Mouse (Mus musculus): ENCODE data around the gene Nid1. TPM values are rescaled to one million over a fixed set of nuclear protein-coding genes. Genes with fewer than 3 reads are reported as not detected.

Gene Nid1
- total RNA-seq, 2 experiments from 2014 or later, result 39.1 to 60.2 TPM

- DNase-seq (ENCODE audit: low spot score in 2 of 2), result no peak
Observed at GRCm38 (mm10) chr13:13485682-13486081, 48.3 kb downstream of the Nid1 start.

GRCm38 (mm10) chr13:13487851-13488250, 50.5 kb downstream of the Nid1 start:
- no peak for DNase-seq (ENCODE audit: low spot score in 2 of 2)

DNA sequence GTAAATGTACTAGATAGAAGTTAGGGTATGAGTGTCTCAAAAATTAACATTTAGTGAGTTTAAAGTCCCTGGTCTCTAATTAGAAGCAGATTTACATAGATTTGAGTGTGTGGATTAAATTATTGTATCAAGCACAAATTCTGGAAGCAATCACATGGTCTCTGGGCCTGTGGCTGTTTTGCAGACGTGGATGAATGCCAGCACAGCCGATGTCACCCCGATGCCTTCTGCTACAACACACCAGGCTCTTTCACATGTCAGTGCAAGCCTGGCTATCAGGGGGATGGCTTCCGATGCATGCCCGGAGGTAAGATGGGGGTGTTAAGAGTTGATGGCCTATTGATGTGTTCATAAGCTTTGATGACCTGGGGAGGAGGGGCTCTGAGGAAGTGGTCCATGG, 52.5 kb downstream of the Nid1 start:
- DNase-seq (ENCODE audit: low spot score in 2 of 2), result no peak

DNA sequence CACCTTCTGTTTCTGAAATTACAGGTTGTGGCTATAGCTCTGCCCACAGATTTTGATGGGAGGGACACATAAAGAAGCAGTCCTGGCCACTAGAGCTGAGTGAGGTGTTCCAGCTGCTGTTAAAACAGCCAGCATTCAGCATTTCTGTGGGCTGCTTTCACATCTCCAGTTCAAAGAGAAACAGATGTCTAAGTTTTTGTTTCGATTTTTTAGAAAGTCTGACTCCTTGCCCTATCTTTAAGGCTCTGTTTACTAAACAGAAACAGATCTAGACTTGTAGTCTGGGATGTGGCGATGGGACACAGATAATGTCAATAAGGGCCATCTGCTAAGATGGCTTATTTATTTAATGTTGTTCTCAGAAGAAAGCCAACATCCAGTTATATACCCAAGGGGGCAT, 54.8 kb downstream of the Nid1 start:
- DNase-seq (ENCODE audit: low spot score in 2 of 2), result no peak

- DNase-seq (ENCODE audit: low spot score in 2 of 2), result no peak
Observed at GRCm38 (mm10) chr13:13493517-13493916, 56.2 kb downstream of the Nid1 start.

DNA sequence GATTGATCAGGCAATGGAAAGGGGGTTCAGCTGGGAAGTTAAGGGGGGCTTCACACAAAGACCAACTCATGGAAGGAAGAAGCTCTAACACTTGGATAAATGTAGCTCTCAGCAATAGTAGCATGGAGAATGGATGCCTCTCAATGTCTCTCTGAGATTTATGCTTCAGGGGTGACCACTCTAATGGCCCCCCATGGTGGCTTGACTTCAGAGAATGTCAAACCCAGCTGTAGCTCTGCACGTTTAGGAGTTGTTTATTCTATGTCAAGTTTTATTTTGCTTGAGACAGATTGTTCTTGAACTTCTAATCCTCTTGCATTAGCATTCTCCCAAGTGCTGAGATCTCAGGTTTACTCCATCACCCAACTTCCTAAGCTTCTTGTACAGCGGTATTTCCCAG, 60.7 kb downstream of the Nid1 start:
- DNase-seq (ENCODE audit: low spot score in 2 of 2), result no peak

DNA sequence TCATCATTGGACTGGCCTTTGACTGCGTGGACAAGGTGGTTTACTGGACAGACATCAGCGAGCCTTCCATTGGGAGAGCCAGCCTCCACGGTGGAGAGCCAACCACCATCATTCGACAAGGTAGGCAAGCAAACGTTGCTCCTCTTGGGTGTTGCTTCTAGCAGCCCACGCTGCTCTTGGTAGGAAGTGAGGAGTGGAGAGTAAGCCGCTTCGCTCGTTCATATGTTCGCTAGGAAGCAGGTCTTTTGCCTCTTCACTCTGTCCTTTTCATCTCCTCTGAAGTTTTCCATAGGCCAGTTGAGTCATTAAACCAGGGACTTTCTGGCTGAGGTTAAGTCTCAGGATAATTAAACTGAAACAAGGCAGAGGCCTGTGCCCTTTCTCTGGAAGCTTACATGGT, 65.1 kb downstream of the Nid1 start:
- no peak for DNase-seq (ENCODE audit: low spot score in 2 of 2)

DNA sequence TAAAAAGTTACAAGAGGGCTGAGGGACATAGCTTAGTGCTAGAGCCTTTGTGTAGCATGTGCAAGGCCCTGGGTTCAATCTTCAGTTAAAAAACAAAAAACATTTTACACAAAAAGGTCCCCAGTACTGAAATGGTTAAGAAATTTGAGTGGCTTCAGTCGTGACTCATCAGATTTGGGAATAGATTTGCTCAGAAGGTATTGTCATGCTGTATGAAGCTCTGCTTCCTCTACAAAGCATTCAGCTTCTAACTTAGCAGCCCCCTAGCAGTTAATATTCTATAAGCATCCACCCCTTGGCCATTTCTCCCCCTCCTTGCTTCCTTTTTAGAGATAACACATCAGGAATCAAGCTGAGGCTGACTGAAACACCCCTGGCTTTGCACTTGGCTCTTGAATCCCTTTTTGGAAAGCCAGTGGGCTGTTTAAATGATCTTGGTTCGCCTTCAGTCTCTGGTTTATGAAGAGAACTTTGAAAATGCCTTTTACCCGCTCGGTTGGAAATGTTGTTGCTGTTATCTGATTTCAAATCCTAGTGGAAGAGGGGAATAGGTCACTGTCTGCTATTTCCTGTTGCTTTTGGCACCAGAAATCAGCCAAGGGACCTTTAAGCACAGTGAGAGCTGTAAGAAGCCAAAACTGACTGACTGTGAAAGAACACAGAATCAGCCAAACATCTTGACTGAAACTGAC, 66.5 kb downstream of the Nid1 start:
- no peak for DNase-seq (ENCODE audit: low spot score in 2 of 2)

DNA sequence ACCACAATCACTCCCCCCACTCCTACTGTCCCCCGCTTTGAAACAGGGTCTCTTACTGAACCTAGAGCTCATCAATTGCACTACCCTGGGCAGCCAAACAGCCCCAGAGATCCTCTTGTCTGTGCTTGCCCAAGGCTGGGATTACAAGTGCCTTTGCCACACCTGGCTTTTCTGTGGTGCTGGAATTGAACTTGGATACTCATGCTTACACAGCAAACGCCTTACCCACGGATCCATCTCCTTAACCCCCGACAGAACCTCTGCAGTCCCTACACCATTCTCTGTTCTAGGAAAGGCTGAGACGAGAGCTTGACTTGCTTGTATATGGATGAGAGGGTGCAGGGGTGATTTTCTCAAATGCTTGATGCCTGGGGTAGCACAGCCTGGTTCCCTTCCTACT, 67.7 kb downstream of the Nid1 start:
- no peak for DNase-seq (ENCODE audit: low spot score in 2 of 2)

DNA sequence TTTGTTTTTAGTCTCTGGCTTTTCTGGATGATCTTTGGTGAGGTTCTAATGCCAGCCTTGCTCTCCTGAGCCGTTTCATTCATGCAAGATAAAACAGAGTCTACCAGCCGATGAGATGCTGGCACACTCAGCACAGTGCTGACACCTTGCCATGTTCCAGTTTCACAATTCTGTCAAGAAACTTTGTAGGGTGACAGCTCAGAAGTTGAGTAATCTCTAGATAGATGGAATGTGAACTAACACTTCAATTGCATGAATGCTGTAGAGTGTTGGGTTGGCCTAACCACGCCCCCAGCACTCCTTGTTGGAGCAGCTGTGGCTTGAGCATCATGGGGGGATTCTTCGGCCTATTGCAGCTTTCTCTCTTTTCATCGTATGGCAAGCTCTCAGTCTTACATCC, 69.2 kb downstream of the Nid1 start:
- DNase-seq (ENCODE audit: low spot score in 2 of 2), result no peak

GRCm38 (mm10) chr13:13514861-13515260, 77.5 kb downstream of the Nid1 start:
- DNase-seq (ENCODE audit: low spot score in 2 of 2), result no peak

- peak; percentile 91 for DNase-seq (ENCODE audit: low spot score in 2 of 2)
Observed at GRCm38 (mm10) chr13:13516376-13517225, 79.2 kb downstream of the Nid1 start.

DNA sequence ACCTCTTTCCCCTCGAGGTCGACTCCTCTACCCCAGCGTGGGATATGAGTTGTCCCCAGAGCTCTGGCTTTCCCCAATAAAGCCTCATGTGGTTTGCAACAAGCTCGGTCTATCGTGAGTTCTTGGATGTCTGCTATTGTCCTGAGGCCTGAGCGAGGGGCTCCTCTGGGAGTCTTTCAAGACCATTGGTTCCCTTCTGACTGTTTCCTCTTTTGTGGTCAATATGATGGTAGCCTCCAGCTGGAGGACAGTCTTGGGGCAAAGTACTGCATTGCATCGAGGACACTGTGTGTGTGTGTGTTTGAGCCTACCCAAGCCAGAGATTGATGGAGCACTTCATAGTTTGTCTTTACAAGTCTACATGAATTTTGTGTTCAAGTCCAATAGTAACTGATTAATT, 80.8 kb downstream of the Nid1 start:
- DNase-seq (ENCODE audit: low spot score in 2 of 2), result no peak

GRCm38 (mm10) chr13:13520436-13520835, 83.1 kb downstream of the Nid1 start:
- no peak for DNase-seq (ENCODE audit: low spot score in 2 of 2)

DNA sequence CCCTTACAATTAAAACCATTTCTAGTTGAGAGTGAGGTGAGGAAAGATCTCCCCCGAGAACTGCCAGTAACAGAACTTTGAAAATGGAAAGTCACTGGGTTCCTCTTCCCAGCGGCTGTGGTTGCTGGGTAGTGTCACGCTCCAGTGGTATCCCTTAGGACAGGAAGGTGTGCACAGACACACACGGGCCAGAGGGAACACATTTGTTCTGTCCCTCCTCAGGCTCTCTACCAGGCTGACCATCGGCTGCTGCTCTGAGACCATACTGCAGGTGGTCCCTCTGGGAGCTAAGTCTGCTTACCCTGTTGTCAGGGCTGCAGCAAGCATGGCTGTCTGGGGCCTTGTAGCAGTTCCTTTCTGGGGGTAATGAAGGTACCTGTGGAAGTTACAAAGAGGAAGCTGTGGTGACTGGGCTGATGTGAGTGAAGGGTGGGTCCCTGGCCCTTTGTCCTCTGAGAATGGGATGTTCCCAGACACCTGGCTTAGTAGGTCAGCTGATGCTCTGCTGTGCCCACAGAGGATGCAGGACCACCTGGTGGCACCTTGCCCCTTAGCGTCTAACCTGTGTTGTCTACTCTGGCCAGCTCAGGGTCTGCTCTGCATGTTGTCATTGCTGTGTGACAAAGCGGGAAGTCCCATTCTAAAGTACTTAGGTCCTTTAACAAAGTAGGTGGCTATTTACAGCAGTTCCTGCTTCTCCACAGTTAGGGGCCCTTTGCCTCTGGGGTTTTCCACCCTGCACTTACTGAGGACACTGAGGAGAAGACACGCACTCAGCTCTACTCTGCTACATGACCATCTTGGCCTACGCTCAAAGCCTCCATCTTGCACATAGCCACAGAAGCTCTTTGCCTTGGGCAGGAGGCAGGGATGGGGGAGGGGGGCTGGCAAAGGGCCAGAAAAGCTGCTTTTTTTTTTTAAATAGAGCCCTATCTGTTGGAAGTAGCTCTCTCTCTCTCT, 86.6 kb downstream of the Nid1 start:
- no peak for DNase-seq (ENCODE audit: low spot score in 2 of 2)

GRCm38 (mm10) chr13:13525205-13525604, 87.9 kb downstream of the Nid1 start:
- DNase-seq (ENCODE audit: low spot score in 2 of 2), result no peak

- no peak for DNase-seq (ENCODE audit: low spot score in 2 of 2)
Observed at GRCm38 (mm10) chr13:13525877-13526276, 88.5 kb downstream of the Nid1 start.

DNA sequence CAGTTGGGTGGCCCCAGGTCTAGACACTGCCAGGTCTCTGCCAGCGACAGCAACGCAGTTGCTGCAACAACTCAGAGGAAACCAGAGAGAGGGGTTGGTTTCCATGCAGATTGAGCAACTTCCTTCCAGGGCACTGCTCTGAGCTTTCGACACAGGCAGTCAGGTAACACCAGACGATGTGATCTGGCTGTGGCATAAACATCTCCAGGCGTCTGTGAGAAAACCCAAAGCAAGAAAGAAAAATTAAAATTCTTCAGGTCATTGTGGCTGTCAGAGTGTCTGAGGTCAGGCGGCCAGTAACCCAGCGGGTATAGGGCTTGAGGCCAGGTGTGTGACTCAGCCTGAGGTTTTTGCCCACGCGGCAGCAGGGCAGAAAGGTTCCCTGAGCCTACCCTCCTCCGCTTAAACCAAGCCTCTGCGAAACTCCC, 91.8 kb downstream of the Nid1 start:
- DNase-seq (ENCODE audit: low spot score in 2 of 2), result no peak

DNA sequence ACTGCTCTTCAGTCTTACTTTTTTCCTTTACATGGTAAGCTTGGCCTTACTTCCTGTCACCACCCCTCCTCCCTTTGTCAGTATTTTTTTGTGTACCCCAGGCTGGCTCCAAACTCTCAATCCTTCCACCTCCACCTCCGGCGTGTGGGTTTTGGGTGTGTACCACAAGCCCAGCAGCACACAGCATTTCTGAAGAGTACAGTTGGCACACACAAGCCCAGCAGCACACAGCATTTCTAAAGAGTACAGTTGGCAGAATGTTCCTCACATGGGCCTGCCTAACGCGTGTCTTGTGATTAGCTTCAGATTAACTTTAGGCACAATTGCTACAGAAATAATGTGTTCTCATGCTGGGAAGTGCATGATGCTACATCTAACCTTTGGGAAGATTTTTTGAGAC, 93.6 kb downstream of the Nid1 start:
- no peak for DNase-seq (ENCODE audit: low spot score in 2 of 2)

DNA sequence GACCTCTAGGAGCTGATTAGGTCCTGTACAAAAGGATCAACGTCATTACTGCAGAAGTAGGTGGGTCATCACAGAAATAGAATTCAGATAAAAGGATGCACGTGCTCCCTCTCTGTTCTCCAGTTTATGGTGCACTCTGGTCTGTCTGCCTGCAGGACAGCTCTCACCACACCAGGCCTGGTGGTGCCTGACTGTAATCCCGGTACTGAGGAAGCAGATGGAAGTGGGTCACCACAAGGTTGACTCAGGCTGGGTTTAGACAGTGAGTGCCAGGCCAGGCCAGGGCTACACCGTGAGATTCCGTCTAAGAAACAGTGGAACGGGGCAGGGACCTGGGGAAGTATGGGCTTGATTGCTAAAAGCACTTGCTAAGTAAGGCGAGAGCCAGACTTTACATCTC, 94.6 kb downstream of the Nid1 start:
- DNase-seq (ENCODE audit: low spot score in 2 of 2), result no peak

- DNase-seq (ENCODE audit: low spot score in 2 of 2), result no peak
Observed at GRCm38 (mm10) chr13:13536555-13536954, 99.2 kb downstream of the Nid1 start.

Data from adrenal gland, adult 18-20 months (tissue).